Mouse (Mus musculus) induced T-regulatory cell, adult 2 months (primary cell): ENCODE data around the gene Tescl.

Source experiments
- DNase-seq: peaks from one replicate; pipeline ENCODE4 v3.0.0-alpha.2; 2012; ENCODE audit warnings: low read depth

The Tescl gene

DNA sequence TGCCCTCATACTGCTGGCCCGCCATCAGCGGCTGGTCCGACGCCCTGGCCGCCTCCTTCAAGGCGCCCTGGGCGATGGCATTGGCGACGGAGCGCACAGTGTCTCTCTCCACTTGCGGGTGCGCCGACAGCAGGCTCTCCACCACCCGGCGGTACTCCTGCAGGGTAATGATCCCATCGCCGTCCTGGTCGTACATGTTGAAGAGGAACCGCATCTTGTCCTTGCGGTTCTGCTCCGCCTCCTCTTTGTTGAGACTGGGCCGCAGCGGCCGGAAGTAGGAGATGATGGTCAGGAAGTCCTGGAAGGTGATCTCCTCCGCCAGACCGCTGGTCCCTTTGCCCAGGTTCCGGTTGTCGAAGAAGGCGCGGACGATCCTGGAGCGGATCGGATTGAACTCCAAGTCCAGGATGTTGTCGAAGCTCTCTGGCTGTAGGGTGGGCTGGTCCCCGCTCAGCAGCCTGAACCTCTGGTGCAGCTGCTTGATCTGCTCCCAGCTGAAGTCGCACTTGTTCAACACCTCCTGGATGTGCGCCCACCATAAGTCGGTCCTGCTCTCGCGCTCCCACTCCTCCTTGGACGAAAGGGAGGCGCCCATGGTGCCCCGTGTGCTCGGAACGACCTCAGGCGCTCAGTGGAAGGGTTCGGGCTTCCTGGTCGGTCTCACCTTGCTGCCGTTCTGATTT, at the start of gene Tescl:
Tescl (minus strand) TSS at position 633 of the 683 bp plus-strand sequence.
- DNase-seq = no peak

DNA sequence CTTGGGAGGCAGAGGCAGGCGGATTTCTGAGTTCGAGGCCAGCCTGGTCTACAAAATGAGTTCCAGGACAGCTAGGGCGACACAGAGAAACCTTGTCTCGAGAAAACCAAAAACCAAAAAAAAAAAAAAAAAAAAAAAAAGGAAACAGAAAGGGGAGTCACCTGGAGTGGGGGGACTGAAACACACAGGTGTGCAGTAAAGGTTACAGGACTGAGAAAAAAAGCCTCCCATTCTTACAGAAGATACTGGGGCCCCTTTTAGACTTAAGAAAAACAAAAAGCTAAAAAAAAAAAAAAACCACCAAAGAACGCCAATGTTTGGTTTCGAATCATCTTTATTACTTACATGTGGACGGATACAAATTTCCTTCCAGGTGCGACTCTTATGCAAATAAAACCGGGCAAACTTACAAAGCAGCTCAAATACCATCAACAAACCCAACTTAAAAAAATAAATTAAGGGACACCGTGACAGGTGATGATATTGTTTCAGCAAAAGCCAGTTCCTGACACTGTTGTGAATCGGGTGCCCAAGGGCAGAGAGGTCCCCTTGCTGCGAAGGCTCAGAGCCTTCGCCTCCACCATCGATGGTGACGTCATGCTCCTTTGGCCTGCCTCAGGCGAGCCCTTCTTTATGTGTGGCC, 49.1 kb upstream of the Tescl start:
- DNase-seq = peak; percentile 62

DNA sequence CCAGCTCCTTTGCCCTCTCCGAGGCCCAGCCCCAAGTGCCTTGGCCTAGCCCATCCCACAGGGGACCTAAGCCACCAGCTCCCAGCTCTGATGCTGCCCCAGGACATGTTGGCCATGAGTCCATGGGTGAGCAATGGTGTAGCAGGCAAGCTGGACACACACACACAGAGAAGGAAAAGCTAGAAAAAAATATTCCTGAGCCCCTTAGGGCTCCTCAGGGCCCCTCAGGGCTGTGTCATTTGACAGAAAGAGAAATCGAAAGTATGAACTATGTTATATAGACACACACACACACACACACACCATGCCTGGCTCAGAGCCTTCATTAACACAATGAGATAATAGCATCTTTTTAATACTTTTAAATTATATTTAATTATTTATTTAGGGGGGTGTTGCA, 46.6 kb upstream of the Tescl start:
- peak; percentile 72 for DNase-seq

DNA sequence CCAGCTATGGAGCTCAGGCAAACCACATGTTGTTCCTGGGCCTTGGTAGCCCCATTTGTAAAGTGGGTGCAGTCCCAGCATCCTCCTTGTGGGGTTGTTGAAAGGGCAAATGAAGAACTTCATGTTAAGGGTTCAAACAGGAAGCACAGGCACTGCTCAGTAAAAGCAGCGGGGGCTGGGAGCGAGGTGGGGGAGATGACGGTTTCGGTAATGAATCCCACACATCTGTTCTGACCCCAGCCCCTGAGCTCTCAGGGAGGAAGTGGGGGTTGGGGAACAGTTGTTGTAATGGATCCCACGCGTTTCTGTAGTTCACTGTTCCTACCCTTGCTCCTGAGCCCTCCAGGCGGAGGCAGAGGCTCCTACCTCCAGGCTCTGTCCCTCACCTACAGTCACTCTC, 46.2 kb upstream of the Tescl start:
- peak; percentile 83 for DNase-seq

DNA sequence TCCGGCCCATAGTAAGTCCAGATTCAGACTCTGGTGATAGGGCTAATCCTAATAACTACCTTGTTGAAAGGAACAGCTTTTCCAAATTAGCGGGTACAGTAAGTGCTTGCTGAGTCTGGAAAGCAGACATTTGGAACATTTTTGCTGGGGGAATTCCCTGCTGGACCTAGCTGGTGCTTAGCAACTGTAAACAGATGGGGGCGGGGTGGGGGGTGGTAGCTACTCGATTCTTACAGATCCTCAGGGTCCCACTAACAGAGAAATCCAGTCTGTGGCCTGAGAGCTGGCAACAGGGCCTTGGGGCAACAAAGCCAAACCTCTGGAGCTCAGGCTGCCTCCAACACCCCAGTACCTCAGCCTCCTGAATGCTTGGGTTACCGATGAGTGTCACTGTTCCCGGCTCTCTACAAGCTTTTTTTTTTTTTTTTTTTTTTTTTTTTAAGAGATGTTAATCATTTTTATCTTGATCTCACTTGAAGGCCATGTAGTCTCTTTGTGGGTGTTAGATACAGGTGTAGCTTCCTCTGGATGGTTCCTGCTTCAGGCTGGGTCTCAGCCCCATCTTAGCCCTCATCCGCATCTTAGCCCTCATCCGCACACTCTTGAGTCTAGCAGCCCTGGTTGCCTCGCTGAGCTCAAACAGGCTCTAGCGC, 44.4 kb upstream of the Tescl start:
- peak; percentile 86 for DNase-seq

DNA sequence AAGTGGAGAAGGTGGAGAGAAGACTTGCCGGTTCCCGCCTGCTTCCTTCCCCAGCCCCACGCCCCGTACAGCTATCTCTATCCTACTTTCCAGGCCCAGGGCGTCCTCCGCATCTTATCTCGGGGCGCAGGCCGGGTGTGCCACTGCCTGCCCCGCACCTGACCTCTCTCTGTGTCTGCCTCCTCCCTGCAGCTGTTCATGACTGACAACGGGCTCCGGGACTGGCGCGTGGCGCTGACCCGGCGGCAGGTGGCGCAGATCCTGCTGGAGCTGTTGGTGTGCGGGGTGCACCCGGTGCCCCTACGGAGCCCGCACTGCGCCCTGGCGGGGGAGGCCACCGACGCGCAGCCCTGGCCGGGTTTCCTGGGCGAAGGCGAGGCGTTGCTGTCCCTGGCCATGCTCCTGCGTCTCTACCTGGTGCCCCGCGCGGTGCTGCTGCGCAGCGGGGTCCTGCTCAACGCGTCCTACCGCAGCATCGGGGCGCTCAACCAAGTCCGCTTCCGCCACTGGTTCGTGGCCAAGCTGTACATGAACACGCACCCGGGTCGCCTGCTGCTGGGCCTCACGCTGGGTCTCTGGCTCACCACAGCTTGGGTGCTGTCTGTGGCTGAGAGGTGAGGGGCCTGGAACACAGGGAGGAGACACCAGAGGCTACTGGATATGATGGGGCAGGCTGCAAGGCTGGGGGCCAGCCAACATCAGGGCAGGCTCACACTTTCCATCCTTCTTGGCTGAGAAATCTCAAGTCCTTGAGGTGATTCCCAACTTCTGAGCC, 43.5 kb upstream of the Tescl start:
- peak; percentile 76 for DNase-seq

DNA sequence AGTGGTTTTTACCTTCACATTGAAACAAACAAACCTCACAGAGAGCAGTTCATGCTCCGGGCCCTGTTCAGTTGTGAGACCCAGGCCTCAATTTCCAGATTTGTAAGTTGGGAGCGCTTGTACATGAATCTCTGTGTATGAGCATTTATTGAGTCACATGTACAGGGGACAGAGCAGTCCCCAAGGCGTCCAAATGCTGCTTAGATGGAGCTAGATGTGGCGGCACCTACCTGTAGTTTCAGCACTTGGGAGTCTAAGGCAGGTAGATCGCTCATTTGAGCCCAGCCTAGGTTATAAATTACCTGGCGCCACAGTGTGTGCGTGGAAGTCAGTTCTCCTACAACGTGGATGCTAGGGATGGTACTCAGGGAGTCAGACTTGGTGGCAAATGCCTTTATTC, 42.7 kb upstream of the Tescl start:
- peak; percentile 57 for DNase-seq

DNA sequence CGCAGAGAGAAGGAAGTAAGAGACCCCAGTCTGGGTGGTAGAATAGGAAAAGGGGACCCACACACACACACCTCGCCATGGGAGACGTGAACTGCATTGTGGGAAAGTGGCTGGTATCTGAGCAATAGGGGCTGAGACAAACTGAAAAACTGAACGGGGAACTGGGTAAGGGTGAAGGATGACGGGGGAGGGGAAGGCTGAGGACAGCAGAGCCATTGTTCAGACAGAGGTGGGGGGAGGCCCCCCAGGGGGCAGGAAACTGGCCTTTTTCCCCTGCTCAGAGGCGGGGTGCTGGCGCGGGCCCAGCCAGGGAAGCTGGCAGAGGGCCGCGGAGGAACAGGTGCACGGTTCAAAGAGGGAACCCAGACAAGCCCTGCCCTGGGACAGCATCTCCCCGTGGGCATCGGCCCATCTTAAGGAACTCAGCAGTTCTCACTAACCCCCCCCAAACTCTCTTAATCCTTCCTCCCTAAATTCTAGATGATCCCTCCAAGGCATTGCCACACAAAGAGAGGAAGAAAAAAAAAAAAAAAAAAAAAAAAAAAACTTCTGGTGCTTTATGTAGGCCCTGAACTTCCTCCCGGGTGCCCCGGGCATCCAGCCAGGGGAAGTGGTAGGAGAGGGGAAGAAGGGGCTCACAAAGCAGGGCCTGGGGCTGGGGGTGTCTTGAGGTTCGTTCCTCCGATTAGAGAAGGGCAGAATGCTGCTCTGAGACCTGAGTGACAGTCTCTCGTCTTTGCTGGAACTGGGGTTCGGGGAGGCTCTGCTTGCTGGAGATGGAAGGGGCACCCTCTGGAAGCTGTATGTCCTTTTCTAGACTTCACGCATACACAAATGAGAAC, 40.0 kb upstream of the Tescl start:
- DNase-seq = peak; percentile 87

DNA sequence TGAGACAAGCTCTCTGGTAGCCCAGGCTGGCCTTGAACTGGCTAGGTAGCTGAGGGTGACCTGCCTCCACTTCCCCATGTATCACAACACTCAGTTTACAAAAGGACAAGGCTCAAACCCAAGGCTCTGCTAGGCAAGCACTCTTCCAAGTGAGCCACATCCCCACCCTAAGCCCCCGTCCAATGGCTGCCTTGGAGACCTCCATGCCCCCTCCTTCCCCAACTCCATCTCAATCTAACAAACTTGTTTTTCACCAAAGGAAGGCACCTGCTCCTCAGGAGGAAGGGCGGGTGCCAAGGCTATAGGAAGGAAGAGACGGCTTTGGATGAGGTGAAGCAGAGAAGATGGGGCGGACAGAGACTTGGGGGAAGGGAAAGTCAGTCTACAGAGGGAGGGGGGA, 39.0 kb upstream of the Tescl start:
- DNase-seq = peak; percentile 78

DNA sequence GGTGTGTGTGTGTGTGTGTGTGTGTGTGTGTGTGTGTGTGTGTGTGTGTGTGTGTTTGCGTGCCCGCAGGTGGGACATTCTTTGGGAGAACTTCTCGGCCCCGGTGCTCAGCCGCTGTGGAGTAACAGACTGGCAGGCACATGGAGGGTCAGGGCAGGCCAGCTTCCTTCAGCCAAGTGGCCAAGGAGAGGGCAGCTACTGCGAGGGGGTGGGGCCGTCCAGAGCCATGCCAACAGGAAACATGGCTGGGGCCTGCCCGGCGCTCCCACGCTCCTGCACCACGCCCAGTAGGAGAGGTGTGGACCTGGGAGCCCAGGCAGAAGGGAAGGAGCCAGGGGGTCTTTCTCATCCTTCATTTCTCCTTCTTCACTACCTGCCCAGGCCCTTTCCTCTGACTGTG, 38.6 kb upstream of the Tescl start:
- no peak for DNase-seq

DNA sequence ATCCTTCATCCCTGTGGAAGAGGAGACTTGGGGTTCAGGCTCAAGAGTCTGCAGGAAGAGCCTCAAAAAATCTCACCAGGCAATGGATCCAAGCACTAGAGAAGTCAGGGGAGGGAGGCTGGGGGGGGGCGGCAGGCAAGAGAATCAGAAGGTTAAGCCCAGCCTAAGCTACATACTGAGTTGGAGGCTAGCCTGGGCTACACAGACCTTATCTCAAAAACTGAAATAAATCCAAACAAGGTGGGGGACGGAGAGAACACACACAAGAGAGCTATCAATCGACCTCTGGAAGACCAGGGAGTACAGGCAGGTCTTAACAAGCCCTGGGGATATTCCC, 38.0 kb upstream of the Tescl start:
- DNase-seq = peak; percentile 59

DNA sequence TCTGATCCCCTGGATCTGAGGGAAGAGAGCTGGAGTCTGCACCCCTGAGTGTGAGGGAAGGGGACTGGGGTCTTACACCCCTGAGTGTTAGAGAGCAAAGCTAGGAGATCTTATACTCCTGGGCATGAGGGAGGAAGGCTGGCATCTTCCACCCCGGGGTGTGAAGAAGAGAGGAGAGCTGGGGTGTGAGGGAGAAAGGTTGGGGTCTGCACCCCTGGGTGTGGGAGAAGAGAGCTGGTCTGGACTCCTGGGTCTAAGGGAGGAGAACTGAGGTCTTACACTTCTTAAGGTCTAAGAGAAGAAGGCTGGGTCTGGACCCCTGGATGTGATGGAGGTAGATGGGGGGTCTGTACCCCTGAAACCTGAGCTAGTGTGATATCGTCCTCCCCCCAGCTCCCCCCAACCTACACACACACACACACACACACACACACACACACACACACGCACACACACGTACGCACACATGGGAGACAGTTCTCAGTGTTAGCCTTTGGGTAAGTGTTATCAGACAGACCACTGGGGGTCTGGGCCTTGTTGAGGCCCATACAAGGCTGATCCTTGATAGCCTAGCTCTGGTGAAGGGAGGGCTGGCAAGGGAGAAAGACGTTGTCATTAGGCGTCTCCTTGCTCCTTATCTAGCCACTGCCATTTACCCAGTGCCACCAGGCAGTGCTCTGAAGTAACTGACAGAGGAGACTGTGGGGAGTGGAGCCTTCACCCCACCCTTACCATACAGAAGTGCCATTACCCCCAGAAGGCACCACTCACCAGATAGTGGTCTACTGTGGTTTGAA, 37.5 kb upstream of the Tescl start:
- DNase-seq = no peak

DNA sequence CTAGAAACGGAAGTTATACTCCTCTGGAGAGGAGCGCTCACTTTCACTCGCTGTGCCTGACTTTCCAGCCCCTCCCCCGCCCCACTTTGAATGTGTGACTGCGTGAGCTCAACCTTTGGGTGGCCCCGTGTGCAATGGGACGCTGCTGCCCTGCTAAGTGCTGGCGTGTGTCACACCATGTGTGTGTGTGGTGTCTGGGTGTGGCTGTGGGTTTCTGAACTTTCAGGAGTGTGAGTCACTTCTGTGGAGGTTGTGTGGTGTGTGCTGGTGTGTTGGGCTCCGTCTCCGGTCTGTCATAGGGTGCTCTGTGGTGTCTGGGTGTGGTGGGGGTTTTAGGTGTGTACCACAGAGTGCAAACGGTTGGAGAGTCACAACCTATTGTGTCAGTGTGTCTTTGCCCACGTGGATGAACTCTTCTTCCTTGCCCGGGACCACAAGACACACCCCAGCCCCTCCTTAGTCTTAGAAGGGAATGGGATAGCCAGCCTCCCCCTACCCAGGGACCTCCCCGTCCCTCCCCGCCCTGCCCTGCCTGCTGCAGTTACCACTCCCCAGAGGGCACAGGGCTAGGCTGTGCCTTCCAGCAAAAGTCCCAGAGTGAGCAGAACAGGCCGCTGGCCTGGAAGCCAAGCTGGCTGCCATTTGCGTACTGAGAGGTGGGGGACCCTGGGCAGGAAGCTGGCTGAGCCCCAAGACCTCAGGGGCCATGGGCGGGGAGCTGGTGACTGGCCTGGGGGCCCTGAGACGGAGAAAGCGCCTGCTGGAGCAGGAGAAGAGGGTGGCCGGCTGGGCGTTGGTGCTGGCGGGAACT, 36.2 kb upstream of the Tescl start, which contains the start of gene Kcnn4:
Kcnn4 (plus strand) TSS at position 533 of the 811 bp plus-strand sequence.
- DNase-seq = peak; percentile 94

DNA sequence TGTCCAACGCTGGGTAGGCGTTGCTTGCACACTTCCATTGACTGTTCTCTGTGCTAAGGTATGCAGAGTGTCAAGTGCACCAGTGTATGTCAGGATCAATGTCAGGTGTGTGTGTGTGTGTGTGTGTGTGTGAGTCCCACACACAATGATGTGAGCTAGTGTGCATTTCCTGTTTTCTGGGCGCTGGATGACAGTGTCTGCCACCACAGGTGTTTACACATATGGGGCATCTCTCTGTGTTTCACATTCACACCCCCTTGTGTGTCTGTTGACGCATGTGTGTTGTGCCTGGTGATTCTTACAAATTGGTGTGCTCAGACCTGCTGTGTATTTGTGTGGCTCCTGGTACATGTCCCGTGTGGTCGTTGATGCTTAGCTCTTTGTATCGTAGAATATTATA, 35.2 kb upstream of the Tescl start:
- peak; percentile 74 for DNase-seq

DNA sequence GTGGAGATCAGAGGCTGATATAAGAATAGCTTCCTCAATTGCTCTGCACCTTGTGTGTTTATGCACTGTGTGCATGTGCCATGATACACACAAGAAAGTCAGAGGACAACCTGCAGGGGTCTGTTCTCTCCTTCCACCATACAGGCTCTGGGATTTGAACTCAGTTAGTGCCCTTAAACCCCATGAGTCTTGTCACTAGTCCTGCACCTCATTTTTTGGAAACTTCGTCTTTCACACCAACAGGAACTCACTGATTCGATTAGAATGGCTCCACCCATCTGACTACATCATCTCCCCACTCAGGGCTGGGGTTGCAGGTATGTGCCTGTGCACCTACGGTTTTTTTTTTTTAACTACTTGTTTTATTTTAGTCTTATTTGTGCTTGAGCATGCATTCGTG, 34.5 kb upstream of the Tescl start:
- DNase-seq = peak; percentile 76

DNA sequence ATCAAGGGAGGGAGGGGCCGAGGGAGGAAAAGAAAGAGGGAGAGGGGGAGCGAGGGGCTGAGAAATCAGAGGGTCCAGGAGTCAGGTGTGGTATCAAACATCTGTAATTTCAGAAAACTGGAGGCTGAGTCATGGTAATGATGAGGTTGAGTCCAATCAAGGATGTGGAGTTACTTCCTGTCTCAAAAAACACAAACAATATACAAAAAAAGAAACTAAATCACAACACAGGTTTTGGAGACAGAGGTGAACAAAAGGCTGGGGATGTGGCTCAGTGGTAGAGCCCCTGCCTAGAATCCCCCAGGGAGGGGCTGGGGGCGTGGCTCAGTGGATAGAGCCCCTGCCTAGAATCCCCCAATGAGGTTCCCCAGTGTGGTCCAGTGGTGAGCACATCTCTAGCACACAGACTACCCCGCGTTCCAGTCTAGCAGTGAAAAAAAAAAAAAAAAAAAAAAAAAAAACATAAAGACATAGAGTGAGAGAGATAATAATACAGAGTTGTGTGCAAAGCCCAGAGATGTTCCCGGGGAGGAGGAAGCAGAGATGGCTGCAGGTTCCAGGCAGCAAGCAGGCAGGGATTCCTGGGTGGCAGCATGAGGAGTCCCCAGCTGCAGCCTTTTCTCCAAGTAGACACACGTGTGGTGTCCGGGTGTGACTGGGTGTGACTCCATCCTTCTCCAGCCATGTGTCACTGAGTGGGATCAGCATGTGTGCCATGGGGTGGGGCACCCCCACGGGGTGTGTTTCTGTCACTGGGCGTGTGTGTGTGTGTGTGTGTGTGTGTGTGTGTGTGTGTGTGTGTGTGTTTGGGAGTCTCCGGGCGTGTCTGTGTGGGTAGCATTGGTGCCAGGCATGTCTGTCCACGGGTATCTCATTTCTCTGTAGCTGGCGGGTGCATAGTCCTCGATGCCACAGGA, 33.2 kb upstream of the Tescl start:
- DNase-seq = peak; percentile 78

DNA sequence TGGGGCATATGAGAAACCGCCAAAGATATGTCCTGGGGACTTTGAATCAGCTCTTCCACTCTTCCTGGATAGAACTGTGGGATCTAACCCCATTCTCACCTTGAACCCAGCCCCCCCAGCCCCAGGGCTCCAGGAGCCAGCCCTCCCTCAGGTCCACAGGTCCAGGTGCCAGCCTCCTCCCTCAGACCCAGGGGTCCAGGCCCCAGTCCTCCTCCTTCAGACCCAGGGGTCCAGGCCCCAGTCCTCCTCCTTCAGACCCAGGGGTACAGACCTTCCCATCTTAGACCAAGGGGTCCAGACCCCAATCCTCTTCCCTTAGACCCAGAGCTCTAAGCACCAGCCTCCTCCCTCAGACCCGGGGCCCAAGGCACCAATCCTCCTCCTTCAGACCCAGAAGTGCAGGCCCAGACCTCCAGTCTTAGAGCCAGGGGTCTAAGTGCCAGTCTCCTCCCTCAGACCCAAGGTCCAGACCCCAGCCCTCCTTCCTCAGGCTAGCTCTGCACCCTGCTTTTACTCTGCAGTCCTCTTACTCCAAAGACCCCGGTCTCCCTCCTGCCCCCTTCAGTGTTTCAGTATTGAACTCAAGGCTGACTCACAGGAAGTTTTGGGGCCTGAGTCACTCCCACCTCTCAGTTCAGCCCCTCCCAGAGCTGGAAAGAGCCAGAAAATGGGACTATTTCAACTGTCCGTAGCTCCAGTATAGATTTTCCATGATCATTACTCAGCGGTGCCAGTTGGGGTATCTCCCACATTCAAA, 31.7 kb upstream of the Tescl start:
- peak; percentile 41 for DNase-seq

DNA sequence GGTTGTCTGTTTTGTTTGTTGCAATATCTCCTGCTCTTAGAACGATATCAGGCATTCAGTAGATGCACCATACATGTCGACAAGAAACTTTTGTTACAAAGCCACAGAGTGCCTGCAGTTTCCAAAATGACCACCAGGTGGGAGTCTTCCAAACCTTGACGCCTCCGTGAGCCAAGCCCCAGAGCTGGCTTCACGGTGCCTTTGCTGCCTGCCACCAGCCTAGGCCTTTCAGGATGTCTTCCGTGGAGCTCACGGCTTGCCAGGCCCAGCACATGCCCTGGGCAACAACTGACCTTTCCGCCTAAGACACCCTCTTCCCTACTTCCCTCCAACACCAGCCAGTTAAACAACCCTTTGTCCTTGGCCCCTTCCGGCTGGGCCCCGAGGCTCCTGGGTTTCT, 31.1 kb upstream of the Tescl start:
- DNase-seq = peak; percentile 97
